Mouse (Mus musculus) lung, embryonic 14.5 days (tissue): ENCODE results near the gene Dmbt1. TPM values are rescaled to one million over a fixed set of nuclear protein-coding genes. Genes with fewer than 3 reads are reported as not detected.
"Not testable (repeated sequence)": the region's sequence is repeated elsewhere in the genome, so short reads cannot be mapped to it uniquely, and the experiment has no call there.

Experiments used
- ATAC-seq: fragments of 200-750 bp; cut with Nextera tagmentation; 2 replicates; pipeline ENCODE4 v1.8.0; 2017; ENCODE audit warnings: mild to moderate bottlenecking, moderate TSS enrichment, moderate library complexity; ENCODE audit not compliant: insufficient read depth
- DNase-seq: peaks from one replicate; pipeline ENCODE4 v3.0.0-alpha.2; 2015
- H3K27ac ChIP-seq: fragments of 300-500 bp; sonication (generic); 2 replicates; pipeline ENCODE4 v1.5.1; 2014; ENCODE audit warnings: low read depth, mild to moderate bottlenecking, moderate library complexity
- H3K27me3 ChIP-seq: fragments of 300-500 bp; sonication (generic); 2 replicates; pipeline ENCODE4 v1.6.1; 2014; ENCODE audit warnings: low read length, control low read depth; ENCODE audit not compliant: insufficient read depth
- H3K36me3 ChIP-seq: fragments of 300-500 bp; sonication (generic); 2 replicates; pipeline ENCODE4 v1.6.1; 2014; ENCODE audit warnings: control low read depth; ENCODE audit not compliant: insufficient read depth
- H3K4me1 ChIP-seq: fragments of 300-500 bp; sonication (generic); 2 replicates; pipeline ENCODE4 v1.6.1; 2014; ENCODE audit warnings: antibody characterized with exemption, control low read depth; ENCODE audit not compliant: insufficient read depth
- H3K4me2 ChIP-seq: fragments of 300-500 bp; sonication (generic); 2 replicates; pipeline ENCODE4 v1.6.1; 2014; ENCODE audit warnings: mild to moderate bottlenecking
- H3K4me3 ChIP-seq: fragments of 300-500 bp; sonication (generic); 2 replicates; pipeline ENCODE4 v1.5.1; 2014; ENCODE audit warnings: low read depth, low read length
- H3K9ac ChIP-seq: fragments of 300-500 bp; sonication (generic); 2 replicates; pipeline ENCODE4 v1.6.1; 2014
- H3K9me3 ChIP-seq: fragments of 300-500 bp; sonication (generic); 2 replicates; pipeline ENCODE4 v1.6.1; 2016; ENCODE audit warnings: low read depth, low read length, control low read depth
- CTCF ChIP-seq: IDR thresholded peaks from 2 replicates; pipeline ENCODE4 v1.5.1; 2016; ENCODE audit warnings: antibody characterized with exemption, low read depth
- WGBS: fragments of 180-500 bp; shearing (Covaris S2); extraction: QIAGEN DNeasy Blood & Tissue Kit; methylation state at CpG from one replicate; pipeline ENCODE4 v1.1.7; 2014; 5-methylcytosine and 5-hydroxymethylcytosine counted together
- polyA plus RNA-seq: library from polyadenylated mRNA; unstranded; fragments of >200 nt; fragmentation: Nextera tagmentation; extraction: Ambion mirVana; gene quantifications from 2 replicates; pipeline ENCODE4 v1.2.1, GENCODE M21; 2014

Gene Dmbt1
- polyA plus RNA-seq, 1 experiment from 2014 or later = not detected

GRCm38 (mm10) chr7:131075956-131076355 lies 44.1 kb downstream of the Dmbt1 start:
- Histone ChIP-seq H3K27me3 (no peaks in the 10 kb centered on the region), H3K4me2 (no peak overlapping the region), H3K9ac (no peak overlapping the region), H3K9me3 (no peaks in the 10 kb centered on the region), H3K36me3 (no peaks in the 10 kb centered on the region), H3K4me1 (no peaks in the 10 kb centered on the region), H3K4me3 (no peak overlapping the region), H3K27ac (no peak overlapping the region)
- peak; percentile 55 for TF ChIP-seq CTCF
- DNase-seq (peak; percentile 51), ATAC-seq (no peak)
- WGBS = 0% methylated on average over 1 of the region's 1 CpGs

GRCm38 (mm10) chr7:131082403-131082802 lies 50.5 kb downstream of the Dmbt1 start:
- not testable (repeated sequence) for DNase-seq, H3K9me3 ChIP-seq, H3K4me2 ChIP-seq, H3K27ac ChIP-seq, H3K27me3 ChIP-seq, H3K9ac ChIP-seq, ATAC-seq, H3K4me3 ChIP-seq, H3K4me1 ChIP-seq, H3K36me3 ChIP-seq
- WGBS = 77% methylated on average over 9 of the region's 9 CpGs

GRCm38 (mm10) chr7:131112486-131112885 lies 80.6 kb downstream of the Dmbt1 start:
- peak; percentile 84 for TF ChIP-seq CTCF
- H3K36me3 ChIP-seq = no peaks in the 10 kb centered on the region
- H3K27me3 ChIP-seq = no peaks in the 10 kb centered on the region
- no peak overlapping the region for H3K4me3 ChIP-seq
- H3K4me2 ChIP-seq = no peak overlapping the region
- H3K4me1 ChIP-seq = no peaks in the 10 kb centered on the region
- 19% methylated on average over 3 of the region's 3 CpGs for WGBS
- no peak overlapping the region for H3K9ac ChIP-seq
- H3K27ac ChIP-seq = no peak overlapping the region
- ATAC-seq (no peak), DNase-seq (peak; percentile 86)
- H3K9me3 ChIP-seq = no peaks in the 10 kb centered on the region

GRCm38 (mm10) chr7:131113676-131114075 lies 81.8 kb downstream of the Dmbt1 start:
- Histone ChIP-seq H3K4me2 (no peak overlapping the region), H3K4me1 (no peaks in the 10 kb centered on the region), H3K36me3 (no peaks in the 10 kb centered on the region), H3K9ac (no peak overlapping the region), H3K9me3 (no peaks in the 10 kb centered on the region), H3K27me3 (no peaks in the 10 kb centered on the region), H3K27ac (no peak overlapping the region), H3K4me3 (no peak overlapping the region)
- DNase-seq = peak; percentile 69
- WGBS = 28% methylated on average over 6 of the region's 6 CpGs
- TF ChIP-seq CTCF = no peak
- peak; percentile 58 for ATAC-seq

GRCm38 (mm10) chr7:131114434-131114833 lies 82.6 kb downstream of the Dmbt1 start:
- H3K4me2 ChIP-seq = no peak overlapping the region
- H3K36me3 ChIP-seq = no peaks in the 10 kb centered on the region
- TF ChIP-seq CTCF = no peak
- H3K4me1 ChIP-seq = no peaks in the 10 kb centered on the region
- no peak for ATAC-seq
- H3K27ac ChIP-seq = no peak overlapping the region
- WGBS = 56% methylated on average over 2 of the region's 2 CpGs
- H3K27me3 ChIP-seq = no peaks in the 10 kb centered on the region
- DNase-seq = no peak
- H3K4me3 ChIP-seq = no peak overlapping the region
- no peaks in the 10 kb centered on the region for H3K9me3 ChIP-seq
- H3K9ac ChIP-seq = no peak overlapping the region

GRCm38 (mm10) chr7:131122210-131122807 lies 90.5 kb downstream of the Dmbt1 start:
- no peak for ATAC-seq
- 89% methylated on average over 2 of the region's 2 CpGs for WGBS

GRCm38 (mm10) chr7:131130021-131130420 lies 98.2 kb downstream of the Dmbt1 start:
- Histone ChIP-seq H3K36me3 (no peaks in the 10 kb centered on the region), H3K27ac (no peak overlapping the region), H3K9ac (no peak overlapping the region), H3K27me3 (no peaks in the 10 kb centered on the region), H3K4me1 (no peaks in the 10 kb centered on the region), H3K4me3 (no peak overlapping the region), H3K4me2 (no peak overlapping the region), H3K9me3 (no peaks in the 10 kb centered on the region)
- ATAC-seq (peak; percentile 85), DNase-seq (peak; percentile 65)
- 49% methylated on average over 12 of the region's 12 CpGs for WGBS
- TF ChIP-seq CTCF = no peak

More at GRCm38 (mm10) chr7:131122210-131122807, 90.5 kb downstream of the Dmbt1 start:
- Histone ChIP-seq H3K4me2 (no peak overlapping the region), H3K27me3 (no peaks in the 10 kb centered on the region), H3K9me3 (no peaks in the 10 kb centered on the region), H3K36me3 (no peaks in the 10 kb centered on the region), H3K4me1 (no peaks in the 10 kb centered on the region), H3K27ac (no peak overlapping the region), H3K4me3 (no peak overlapping the region), H3K9ac (no peak overlapping the region)
- DNase-seq = no peak
- TF ChIP-seq CTCF = no peak

GRCm38 (mm10) chr7:131133181-131133580 lies 101.3 kb downstream of the Dmbt1 start:
- 67% methylated on average over 3 of the region's 3 CpGs for WGBS
- ATAC-seq (no peak), DNase-seq (no peak)
- Histone ChIP-seq H3K27me3 (no peaks in the 10 kb centered on the region), H3K4me2 (no peak overlapping the region), H3K36me3 (no peaks in the 10 kb centered on the region), H3K4me1 (no peaks in the 10 kb centered on the region), H3K9ac (no peak overlapping the region), H3K27ac (no peak overlapping the region), H3K9me3 (no peaks in the 10 kb centered on the region), H3K4me3 (no peak overlapping the region)
- TF ChIP-seq CTCF = no peak
